ENCODE assay signal across 19 mouse cellular contexts in the genomic region with DNA sequence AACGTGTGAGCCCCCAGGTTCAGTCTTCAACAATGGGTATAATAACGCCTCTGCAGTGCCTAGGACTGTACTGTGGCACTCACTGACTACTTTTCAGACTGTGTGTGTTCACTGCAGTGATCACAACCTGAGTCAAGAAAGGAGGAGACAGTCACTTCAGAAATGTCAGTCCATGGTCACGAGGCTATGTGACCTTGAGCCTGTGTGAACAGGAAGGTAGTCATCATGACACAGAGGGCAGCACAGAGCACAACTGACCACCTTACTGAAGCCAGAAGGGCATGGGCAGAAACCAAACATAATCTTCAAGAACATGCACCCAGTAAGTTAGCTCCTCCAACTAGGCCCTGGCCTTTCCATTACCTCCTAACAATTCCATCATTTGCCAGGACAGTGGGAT.
"Had no signal": no experiment of that assay in that cellular context is flagged by ENCODE, and none has a peak within 500 bp of the region (broad histone marks: within the 10 kb centered on the region; RNA-seq: fewer than 3 reads in every experiment).

No protein-coding gene starts in this region.

- H3K27me3 ChIP-seq: midbrain, embryonic 12.5 days; neural tube, embryonic 13.5 days; neural tube, embryonic 15.5 days; stomach, embryonic 15.5 days had no signal

- H3K27ac ChIP-seq: midbrain, embryonic 10.5 days; midbrain, embryonic 12.5 days; neural tube, embryonic 13.5 days; neural tube, embryonic 15.5 days; stomach, embryonic 15.5 days; stomach, postnatal 0 days had no signal

- H3K9ac ChIP-seq: lung, embryonic 14.5 days; midbrain, embryonic 12.5 days; neural tube, embryonic 13.5 days; neural tube, embryonic 15.5 days; stomach, embryonic 15.5 days had no signal

- ATAC-seq: midbrain, embryonic 16.5 days had no signal

- H3K36me3 ChIP-seq: midbrain, embryonic 10.5 days; midbrain, embryonic 12.5 days; neural tube, embryonic 13.5 days; neural tube, embryonic 15.5 days; stomach, embryonic 15.5 days had no signal

- H3K4me3 ChIP-seq: midbrain, embryonic 10.5 days; midbrain, embryonic 12.5 days; myocyte; neural tube, embryonic 13.5 days; neural tube, embryonic 15.5 days; stomach, embryonic 15.5 days had no signal

- H3K4me2 ChIP-seq: lung, embryonic 14.5 days; midbrain, embryonic 12.5 days; neural tube, embryonic 13.5 days; neural tube, embryonic 15.5 days; stomach, embryonic 15.5 days had no signal

- H3K9me3 ChIP-seq: midbrain, embryonic 10.5 days; midbrain, embryonic 12.5 days; neural tube, embryonic 13.5 days; neural tube, embryonic 15.5 days; stomach, embryonic 15.5 days had no signal

- DNase-seq: lung, adult 18-20 months; lung, embryonic 14.5 days; lung, postnatal 10 days; lung, postnatal 4 days; midbrain, embryonic 14.5 days; retina, postnatal 1 day; right cerebral cortex, adult 18-20 months; right cerebral cortex, postnatal 25 days; thymus, adult 2 months; thymus, postnatal 25 days; thymus, postnatal 4 days had no signal

- H3K4me1 ChIP-seq: stomach, embryonic 15.5 days had no signal
